13 mouse cellular contexts compared by ENCODE assay signal in genomic region chr10:55257351-55257750, GRCm38 (mm10).
"Had no signal": no experiment of that assay in that cellular context is flagged by ENCODE, and none has a peak within 500 bp of the region (broad histone marks: within the 10 kb centered on the region; RNA-seq: fewer than 3 reads in every experiment).

No protein-coding gene starts in this region.

- DNase-seq: kidney, adult 8-10 months; kidney, postnatal 25 days; lung, postnatal 14 days; midbrain, embryonic 14.5 days; right cerebral cortex, adult 18-20 months; right cerebral cortex, postnatal 25 days; thymus, postnatal 36 days had no signal

- H3K9ac ChIP-seq: limb, embryonic 12.5 days; lung, embryonic 15.5 days had no signal

- H3K4me1 ChIP-seq: limb, embryonic 12.5 days; lung, embryonic 15.5 days; midbrain, embryonic 10.5 days had no signal

- H3K4me3 ChIP-seq: left cerebral cortex, adult 2 months; limb, embryonic 12.5 days; lung, embryonic 15.5 days; midbrain, embryonic 10.5 days had no signal

- H3K27ac ChIP-seq: left cerebral cortex, adult 2 months; limb, embryonic 12.5 days; lung, embryonic 15.5 days; macrophage; midbrain, embryonic 10.5 days had no signal

- ATAC-seq: intestine, postnatal 0 days had no signal

- H3K36me3 ChIP-seq: limb, embryonic 12.5 days; lung, embryonic 15.5 days; midbrain, embryonic 10.5 days had no signal

- H3K9me3 ChIP-seq: limb, embryonic 12.5 days; lung, embryonic 15.5 days; midbrain, embryonic 10.5 days had no signal

- H3K27me3 ChIP-seq: limb, embryonic 12.5 days; lung, embryonic 15.5 days had no signal
